Mouse (Mus musculus) bone marrow macrophage, adult 2 months (primary cell): ENCODE results near the gene Banp. TPM values are rescaled to one million over a fixed set of nuclear protein-coding genes. Genes with fewer than 3 reads are reported as not detected.

ENCODE experiments used
- H3K27ac ChIP-seq: 2 replicates; pipeline ENCODE4 v1.5.1; 2012; ENCODE audit warnings: low read depth, low read length; ENCODE audit not compliant: insufficient read depth
- H3K4me1 ChIP-seq: 2 replicates; pipeline ENCODE4 v1.6.1; 2012; ENCODE audit warnings: low read length; ENCODE audit not compliant: control insufficient read depth, insufficient read depth
- H3K4me3 ChIP-seq: 2 replicates; pipeline ENCODE4 v1.5.1; 2012; ENCODE audit warnings: mild to moderate bottlenecking, low read length, moderate library complexity; ENCODE audit not compliant: insufficient read depth
- CTCF ChIP-seq: IDR thresholded peaks from 2 replicates; pipeline ENCODE4 v1.5.1; 2012; ENCODE audit warnings: low read depth, mild to moderate bottlenecking, low read length, moderate library complexity
- POLR2A ChIP-seq: IDR thresholded peaks from 2 replicates; pipeline ENCODE4 v1.6.1; 2012; ENCODE audit warnings: mild to moderate bottlenecking, low read depth, low read length, borderline replicate concordance
- polyA plus RNA-seq: library from polyadenylated mRNA; stranded (reverse); fragments of >200 nt; gene quantifications from 2 replicates; pipeline ENCODE4 v1.2.4, GENCODE M21; 2012; ENCODE audit not compliant: missing spikeins, insufficient read depth, insufficient read length

Gene Banp
- polyA plus RNA-seq, 1 experiment = 19.9 TPM

- Histone ChIP-seq H3K4me3 (no peak overlapping the region), H3K4me1 (no peaks in the 10 kb centered on the region), H3K27ac (no peak overlapping the region)
- no peak for TF ChIP-seq POLR2A
- no peak for TF ChIP-seq CTCF
Observed at GRCm38 (mm10) chr8:122030965-122031364, 81.4 kb downstream of the Banp start.

GRCm38 (mm10) chr8:122032741-122033140 is 83.2 kb downstream of the Banp start:
- Histone ChIP-seq H3K4me3 (no peak overlapping the region), H3K4me1 (no peaks in the 10 kb centered on the region), H3K27ac (no peak overlapping the region)
- TF ChIP-seq CTCF (no peak), POLR2A (no peak)

- H3K4me1 ChIP-seq = peaks cover 12% of the 10 kb centered on the region
- H3K27ac ChIP-seq = no peak overlapping the region
- no peak overlapping the region for H3K4me3 ChIP-seq
- TF ChIP-seq CTCF (no peak), POLR2A (no peak)
Observed at GRCm38 (mm10) chr8:122035543-122035942, 86.0 kb downstream of the Banp start.

DNA sequence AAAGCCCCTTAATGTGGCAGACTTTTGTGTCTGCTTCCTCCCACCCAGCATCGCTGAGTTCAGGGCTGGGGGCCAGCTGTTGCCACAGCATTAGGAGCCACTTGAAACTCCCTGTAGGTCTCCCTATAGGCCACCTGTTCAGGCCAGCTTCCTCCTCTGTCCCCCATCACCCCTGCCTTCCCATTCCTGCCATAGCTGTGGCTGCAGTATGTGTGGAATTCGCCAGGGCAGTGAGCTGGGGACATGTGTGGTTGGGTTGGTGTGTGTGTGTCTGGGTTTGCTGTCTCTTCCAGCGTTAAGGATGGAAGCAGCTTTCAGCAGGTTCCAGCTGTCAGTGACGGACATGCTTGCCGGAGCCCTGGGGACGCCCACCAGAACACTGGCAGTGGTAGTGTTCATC is 86.8 kb downstream of the Banp start:
- TF ChIP-seq POLR2A (no peak), CTCF (no peak)
- Histone ChIP-seq H3K4me3 (no peak overlapping the region), H3K4me1 (peaks cover 18% of the 10 kb centered on the region), H3K27ac (no peak overlapping the region)

- no peak overlapping the region for H3K4me3 ChIP-seq
- no peak overlapping the region for H3K27ac ChIP-seq
- peaks cover 19% of the 10 kb centered on the region for H3K4me1 ChIP-seq
- TF ChIP-seq POLR2A (no peak), CTCF (no peak)
Observed at GRCm38 (mm10) chr8:122037279-122037678, 87.7 kb downstream of the Banp start.

DNA sequence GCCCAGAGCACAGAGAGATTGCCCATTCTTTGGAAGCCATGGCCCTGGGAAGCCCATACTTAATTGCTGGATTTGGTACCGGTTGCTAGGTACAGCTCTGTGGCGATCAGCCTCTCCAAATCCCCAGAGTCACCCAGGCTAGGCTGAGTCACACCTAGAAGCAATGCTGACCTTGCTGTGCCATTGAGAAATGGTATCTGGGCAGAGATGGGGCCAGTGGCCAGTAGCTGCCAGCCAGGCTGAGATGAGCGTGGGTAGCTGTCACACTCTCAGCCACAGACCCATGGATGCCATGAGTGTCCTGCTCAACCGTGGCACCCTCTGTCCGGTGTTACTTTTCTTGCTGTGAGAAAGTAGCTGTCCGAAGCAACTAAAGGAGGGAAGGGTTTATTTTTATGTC is 88.5 kb downstream of the Banp start:
- peaks cover 19% of the 10 kb centered on the region for H3K4me1 ChIP-seq
- no peak overlapping the region for H3K27ac ChIP-seq
- TF ChIP-seq CTCF (no peak), POLR2A (no peak)
- H3K4me3 ChIP-seq = no peak overlapping the region

DNA sequence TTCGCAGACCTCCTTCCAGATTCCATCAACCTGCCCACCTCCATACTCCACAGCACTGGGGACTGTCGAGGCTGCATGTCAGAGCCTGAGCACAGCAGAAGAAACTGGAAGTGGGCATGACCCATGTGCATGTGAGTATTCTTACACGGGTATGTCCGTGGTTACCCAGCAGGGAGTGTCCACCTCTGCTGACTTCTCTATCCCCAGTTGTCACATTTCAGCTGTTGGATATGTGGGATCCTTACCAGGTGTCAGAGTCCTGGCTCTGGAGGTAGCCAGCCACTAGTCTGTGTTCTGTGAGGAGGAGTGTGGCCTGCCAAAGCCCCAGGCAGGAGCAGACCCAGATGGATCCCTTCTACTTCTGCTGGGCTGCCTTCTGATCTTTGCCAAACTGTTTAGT is 89.9 kb downstream of the Banp start:
- Histone ChIP-seq H3K4me3 (no peak overlapping the region), H3K27ac (no peak overlapping the region), H3K4me1 (peaks cover 19% of the 10 kb centered on the region)
- no peak for TF ChIP-seq CTCF
- no peak for TF ChIP-seq POLR2A

DNA sequence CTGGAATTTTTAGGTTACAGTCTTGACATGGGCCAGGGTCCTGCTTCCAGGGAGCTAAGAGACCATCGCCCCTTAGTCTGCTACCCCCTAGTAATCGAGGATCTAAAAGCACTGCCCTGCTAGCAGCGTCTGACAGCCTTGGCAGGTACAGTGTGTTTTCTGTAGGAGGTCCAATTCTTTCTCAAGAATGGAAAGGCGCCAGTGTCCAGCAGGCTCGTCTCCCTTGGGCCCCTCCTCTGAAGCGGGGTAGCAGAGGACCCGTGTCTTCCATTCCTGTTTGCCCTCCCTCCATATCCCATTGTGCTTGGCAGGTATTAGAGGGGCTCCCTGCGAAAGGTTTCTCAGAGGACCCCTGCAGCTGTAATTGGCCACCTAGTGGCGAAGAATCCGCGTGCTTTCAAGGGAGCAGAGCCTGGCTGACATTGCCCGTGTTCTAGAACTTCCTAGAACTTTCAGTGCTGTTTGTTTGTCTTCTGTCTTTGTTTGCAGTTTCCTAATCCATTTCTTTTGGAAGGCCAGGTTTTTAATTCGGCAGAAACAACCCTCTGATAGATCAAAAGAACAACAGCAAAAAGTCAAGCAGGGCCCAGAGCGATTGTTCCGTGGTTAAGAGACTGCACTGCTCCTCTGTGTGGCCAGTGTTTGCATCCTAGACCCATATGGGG is 97.8 kb downstream of the Banp start:
- Histone ChIP-seq H3K27ac (no peak overlapping the region), H3K4me1 (no peaks in the 10 kb centered on the region), H3K4me3 (no peak overlapping the region)
- TF ChIP-seq CTCF = peak; percentile 31; the same call in 1 of the 2 replicates
- no peak for TF ChIP-seq POLR2A

DNA sequence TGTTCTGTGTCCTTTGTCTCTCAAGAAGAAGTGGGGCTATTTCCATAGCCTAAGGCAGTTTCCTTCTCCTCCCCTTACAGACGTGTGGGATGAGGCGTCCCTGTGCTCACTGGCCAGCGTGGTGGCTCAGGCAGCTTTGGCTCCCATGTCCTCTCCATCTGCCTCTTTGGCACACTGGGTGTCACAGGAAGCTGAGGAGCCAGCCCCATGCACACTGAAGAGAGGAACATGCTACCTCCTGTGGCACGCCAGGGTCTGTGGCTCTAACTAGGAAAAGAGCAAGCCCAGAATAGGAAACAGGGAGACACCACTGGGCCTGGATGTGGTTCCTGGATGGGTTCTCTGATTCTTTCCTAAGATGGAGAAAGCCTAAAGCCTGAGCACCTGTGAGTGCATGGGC is 99.7 kb downstream of the Banp start:
- TF ChIP-seq CTCF = no peak
- no peak for TF ChIP-seq POLR2A
- H3K4me3 ChIP-seq = no peak overlapping the region
- H3K27ac ChIP-seq = no peak overlapping the region
- H3K4me1 ChIP-seq = no peaks in the 10 kb centered on the region

GRCm38 (mm10) chr8:122049923-122050322 is 100.4 kb downstream of the Banp start:
- H3K27ac ChIP-seq = no peak overlapping the region
- H3K4me1 ChIP-seq = no peaks in the 10 kb centered on the region
- no peak for TF ChIP-seq CTCF
- no peak for TF ChIP-seq POLR2A
- H3K4me3 ChIP-seq = no peak overlapping the region
